Mouse (Mus musculus): Measurements from ENCODE around the gene Bcl7b. TPM values are rescaled to one million over a fixed set of nuclear protein-coding genes. Genes with fewer than 3 reads are reported as not detected.
A peak's percentile ranks its signal among the peaks of the same experiment; 100 is the strongest.

The Bcl7b gene
- 46.8 and 49.6 TPM in 2 replicates for polyA plus RNA-seq (2016; fragmentation: Nextera tagmentation; extraction: Ambion mirVana)

DNA sequence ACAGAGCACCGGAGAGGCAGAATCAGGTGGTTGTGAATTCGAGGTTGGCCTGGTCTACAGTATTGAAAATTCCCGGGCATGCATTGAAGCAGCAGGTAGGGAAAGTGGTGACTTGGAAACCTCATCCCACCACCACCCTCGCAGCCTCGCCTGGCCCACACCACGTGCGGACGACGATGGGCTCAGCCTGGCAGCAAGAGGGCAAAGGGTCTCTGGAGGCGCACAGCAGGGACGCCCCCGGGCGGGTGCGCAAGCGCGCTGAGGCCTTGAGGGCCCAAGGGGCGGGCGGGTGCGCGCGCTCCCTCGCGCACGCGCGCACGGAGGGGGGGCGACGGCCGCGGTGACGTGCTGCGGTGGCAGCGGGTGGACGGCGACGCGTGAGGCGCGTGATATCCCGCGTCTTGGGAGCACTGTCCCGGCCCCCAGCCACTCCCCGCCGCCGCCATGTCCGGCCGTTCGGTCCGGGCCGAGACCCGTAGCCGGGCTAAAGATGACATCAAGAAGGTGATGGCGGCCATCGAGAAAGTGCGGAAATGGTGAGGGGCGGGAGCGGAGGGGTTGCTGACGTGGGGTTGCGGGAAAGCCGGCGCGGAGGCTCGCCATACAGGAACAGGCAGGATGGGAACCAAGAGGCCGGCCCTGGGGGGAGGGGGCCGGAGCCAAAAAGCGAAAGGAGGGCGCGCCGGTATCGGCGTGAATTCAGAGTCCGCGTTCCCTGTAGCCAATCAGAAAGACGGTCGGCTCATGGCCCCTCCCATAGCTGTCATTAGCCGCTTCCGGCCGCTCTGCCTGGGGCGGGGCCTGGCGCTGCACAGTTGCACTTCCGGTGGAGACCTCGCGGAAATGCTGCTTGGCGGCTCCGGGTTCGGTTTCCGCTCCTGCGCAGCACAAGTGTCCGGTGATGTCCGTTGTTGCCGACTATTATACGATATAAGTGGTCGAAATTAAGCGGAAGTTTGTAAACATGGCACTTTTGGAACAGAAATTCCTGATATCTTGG is at the start of gene Bcl7b:
TSS of gene Bcl7b (plus strand) at position 221 of the 1,000 bp plus-strand sequence.
- peak; percentile 98 for ATAC-seq (ENCODE audit: low FRiP score, low read depth)
- peaks cover 11% of the 10 kb centered on the region for H3K4me1 ChIP-seq
- H3K4me2 ChIP-seq (replicated peaks) = peak within 1 kb of the TSS; percentile 94
- H3K9ac ChIP-seq (replicated peaks) = peak within 1 kb of the TSS; percentile 81
- WGBS = 2% methylated on average over 93 of the region's 95 CpGs
- H3K27ac ChIP-seq (replicated peaks) = peak within 1 kb of the TSS; percentile 100
- H3K36me3 ChIP-seq = peaks cover 18% of the 10 kb centered on the region
- H3K4me3 ChIP-seq = peak within 1 kb of the TSS; percentile 75
- no peaks in the 10 kb centered on the region for H3K9me3 ChIP-seq
- H3K27me3 ChIP-seq = no peaks in the 10 kb centered on the region

DNA sequence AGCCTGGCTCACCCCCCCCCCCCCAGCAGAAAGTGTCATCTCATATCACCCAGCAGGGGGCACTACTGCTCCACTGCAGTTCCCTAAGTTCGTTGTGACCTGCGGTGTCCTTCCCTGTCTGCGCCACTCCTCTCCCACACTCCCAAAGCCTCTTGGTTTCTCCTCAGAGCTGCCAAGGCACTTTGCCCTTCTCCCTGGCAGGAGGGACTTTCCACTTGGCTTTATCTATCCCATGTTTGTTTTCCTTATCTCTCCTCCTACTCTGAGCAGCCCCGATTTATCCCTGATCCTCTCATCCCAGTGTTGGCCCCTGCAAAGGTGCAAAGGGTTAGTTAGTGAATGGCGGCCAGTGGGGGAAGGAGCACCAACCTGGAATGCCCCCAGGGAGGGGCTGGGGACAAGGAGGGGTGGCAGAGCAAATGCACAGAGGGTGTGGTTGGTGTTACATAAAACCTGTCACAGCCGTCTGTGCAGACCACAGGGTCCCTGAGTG is 49.4 kb upstream of the Bcl7b start:
- Histone ChIP-seq H3K27ac (replicated peaks) (no peak overlapping the region), H3K9me3 (no peaks in the 10 kb centered on the region), H3K4me3 (no peak overlapping the region), H3K4me2 (replicated peaks) (no peak overlapping the region), H3K9ac (replicated peaks) (no peak overlapping the region), H3K27me3 (peaks cover 17% of the 10 kb centered on the region), H3K4me1 (no peaks in the 10 kb centered on the region), H3K36me3 (no peaks in the 10 kb centered on the region)
- 35% methylated on average over 6 of the region's 6 CpGs for WGBS
- no peak for ATAC-seq (ENCODE audit: low FRiP score, low read depth)

DNA sequence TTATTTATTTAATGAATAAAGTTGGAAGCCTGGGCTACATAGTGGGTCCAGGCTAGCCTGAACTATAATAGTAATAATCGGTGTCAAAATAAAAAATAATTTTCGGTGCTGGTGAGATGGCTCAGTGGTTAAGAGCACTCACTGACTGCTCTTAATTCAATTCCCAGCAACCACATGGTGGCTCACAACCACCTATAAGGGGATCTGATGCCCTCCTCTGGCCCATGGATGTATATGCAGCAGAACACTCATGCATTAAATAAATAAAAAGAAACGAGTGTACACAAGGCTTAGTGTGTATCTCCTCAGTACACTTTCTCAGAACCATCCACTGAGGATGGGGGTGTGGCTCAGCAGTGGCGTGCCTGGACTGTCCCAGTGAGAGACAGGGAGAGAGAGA is 47.3 kb upstream of the Bcl7b start:
- Histone ChIP-seq H3K4me3 (no peak overlapping the region), H3K27me3 (peaks cover 17% of the 10 kb centered on the region), H3K9me3 (no peaks in the 10 kb centered on the region), H3K4me1 (no peaks in the 10 kb centered on the region), H3K9ac (replicated peaks) (no peak overlapping the region), H3K27ac (replicated peaks) (no peak overlapping the region), H3K4me2 (replicated peaks) (no peak overlapping the region), H3K36me3 (no peaks in the 10 kb centered on the region)
- ATAC-seq (ENCODE audit: low FRiP score, low read depth) = no peak
- 70% methylated on average over 4 of the region's 4 CpGs for WGBS

DNA sequence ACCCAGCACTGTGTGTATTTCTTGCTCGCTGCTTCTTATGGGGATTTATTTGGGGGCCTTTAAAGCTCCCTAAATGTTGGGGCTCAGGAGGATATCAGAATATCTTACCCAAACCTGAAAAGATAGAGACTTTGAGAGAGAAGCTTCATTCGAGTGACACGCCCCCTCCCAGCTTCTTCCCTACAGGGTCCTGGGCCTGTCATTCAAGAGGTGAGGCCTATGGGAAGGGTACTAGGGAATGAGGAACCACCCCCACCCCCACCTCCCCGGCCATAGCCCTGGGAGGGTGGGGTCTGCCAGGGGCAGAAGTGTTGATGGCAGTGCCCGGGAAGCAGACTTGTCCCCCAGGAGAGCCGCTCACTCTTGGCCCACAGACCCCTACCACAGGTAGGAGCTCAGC is 42.0 kb upstream of the Bcl7b start:
- no peak overlapping the region for H3K27ac ChIP-seq (replicated peaks)
- ATAC-seq (ENCODE audit: low FRiP score, low read depth) = no peak

DNA sequence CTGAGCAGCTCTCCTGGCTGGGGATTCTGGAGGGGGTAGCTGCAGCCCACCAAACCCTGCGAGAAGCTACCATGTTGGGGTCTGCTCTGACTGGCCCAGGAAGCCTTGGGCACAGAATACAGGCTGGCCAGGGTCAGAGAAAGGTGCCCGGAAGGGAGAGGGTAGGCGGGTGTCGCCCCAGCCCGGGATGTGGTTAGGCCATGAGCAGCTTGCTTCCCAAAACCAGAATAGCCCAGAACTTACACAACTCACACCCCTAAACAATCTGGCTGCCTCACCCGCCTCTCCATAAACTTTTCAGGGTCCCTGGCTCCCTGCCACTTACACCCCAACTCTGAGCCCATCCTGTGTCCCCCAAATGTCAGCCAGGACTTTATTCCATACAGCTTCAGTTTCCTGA is 40.4 kb upstream of the Bcl7b start:
- peaks cover 22% of the 10 kb centered on the region for H3K27me3 ChIP-seq
- H3K4me1 ChIP-seq = no peaks in the 10 kb centered on the region
- WGBS = 83% methylated on average over 6 of the region's 6 CpGs
- H3K4me2 ChIP-seq (replicated peaks) = no peak overlapping the region
- H3K27ac ChIP-seq (replicated peaks) = no peak overlapping the region
- no peak for ATAC-seq (ENCODE audit: low FRiP score, low read depth)
- no peaks in the 10 kb centered on the region for H3K9me3 ChIP-seq
- no peak overlapping the region for H3K4me3 ChIP-seq
- H3K36me3 ChIP-seq = no peaks in the 10 kb centered on the region
- no peak overlapping the region for H3K9ac ChIP-seq (replicated peaks)

More for the DNA sequence above, 42.0 kb upstream of the Bcl7b start:
- Histone ChIP-seq H3K4me3 (no peak overlapping the region), H3K9ac (replicated peaks) (no peak overlapping the region), H3K36me3 (no peaks in the 10 kb centered on the region), H3K9me3 (no peaks in the 10 kb centered on the region), H3K4me1 (no peaks in the 10 kb centered on the region), H3K4me2 (replicated peaks) (no peak overlapping the region), H3K27me3 (peaks cover 22% of the 10 kb centered on the region)
- 58% methylated on average over 6 of the region's 6 CpGs for whole genome bisulfite sequencing

DNA sequence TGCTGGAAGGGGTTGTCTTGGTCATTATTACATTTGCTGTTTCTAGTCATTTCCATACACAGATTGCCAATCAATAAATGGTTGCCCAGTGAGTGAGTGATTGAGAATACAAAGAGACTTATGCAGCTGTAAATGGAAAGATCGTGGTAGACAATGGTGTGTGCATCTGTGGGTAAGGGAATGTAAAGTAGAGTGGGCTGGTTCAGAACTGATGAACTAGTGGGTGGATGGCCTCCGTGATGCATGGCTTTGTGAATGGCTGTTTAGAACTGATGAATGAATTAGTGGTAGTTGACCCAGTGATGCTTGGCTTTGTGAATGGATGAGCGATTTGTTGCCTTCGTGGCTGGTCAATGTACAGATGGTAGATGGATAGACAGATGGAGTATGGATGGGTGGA is 38.3 kb upstream of the Bcl7b start:
- no peaks in the 10 kb centered on the region for H3K36me3 ChIP-seq
- H3K4me1 ChIP-seq = peaks cover 8% of the 10 kb centered on the region; the same call in 1 of the 2 replicates
- no peak overlapping the region for H3K9ac ChIP-seq (replicated peaks)
- H3K9me3 ChIP-seq = no peaks in the 10 kb centered on the region
- no peak overlapping the region for H3K4me2 ChIP-seq (replicated peaks)
- 81% methylated on average over 4 of the region's 4 CpGs for WGBS
- H3K27ac ChIP-seq (replicated peaks) = no peak overlapping the region
- no peak overlapping the region for H3K4me3 ChIP-seq
- peaks cover 43% of the 10 kb centered on the region for H3K27me3 ChIP-seq
- ATAC-seq (ENCODE audit: low FRiP score, low read depth) = no peak

DNA sequence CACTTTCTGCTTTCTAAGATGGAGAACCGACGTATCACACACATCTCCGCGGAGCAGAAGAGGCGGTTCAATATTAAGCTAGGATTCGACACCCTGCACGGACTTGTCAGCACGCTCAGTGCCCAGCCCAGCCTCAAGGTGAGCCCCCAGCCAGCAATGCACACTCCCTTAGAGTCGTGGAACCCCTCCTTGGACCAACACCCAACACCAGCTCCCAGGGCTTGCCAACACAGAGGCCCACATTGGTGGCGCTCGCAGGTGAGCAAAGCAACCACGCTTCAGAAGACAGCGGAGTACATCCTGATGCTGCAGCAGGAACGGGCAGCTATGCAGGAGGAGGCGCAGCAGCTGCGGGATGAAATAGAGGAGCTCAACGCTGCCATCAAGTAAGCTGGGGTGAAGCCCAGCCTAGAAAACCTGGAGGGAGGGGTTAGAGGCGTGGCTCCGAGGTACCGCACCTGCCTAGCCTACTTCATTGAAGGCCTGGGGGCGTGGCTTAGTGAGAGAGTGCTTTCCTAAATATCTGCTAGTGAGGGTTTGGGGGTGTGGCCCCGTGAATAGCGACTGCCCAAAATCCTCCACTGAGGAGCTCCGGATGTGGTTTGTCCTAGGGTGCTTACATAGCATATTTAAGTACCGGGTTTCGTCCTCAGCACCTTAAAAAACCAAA is 34.2 kb upstream of the Bcl7b start:
- 5% methylated on average over 26 of the region's 26 CpGs for WGBS
- ATAC-seq (ENCODE audit: low FRiP score, low read depth) = no peak
- Histone ChIP-seq H3K27me3 (peaks cover 57% of the 10 kb centered on the region), H3K4me3 (0 out of 2 replicates have a peak overlapping the region, but pooled peaks have one; percentile 13), H3K9me3 (no peaks in the 10 kb centered on the region), H3K27ac (replicated peaks) (no peak overlapping the region), H3K9ac (replicated peaks) (no peak overlapping the region), H3K36me3 (no peaks in the 10 kb centered on the region), H3K4me2 (replicated peaks) (peak overlapping the region; percentile 36), H3K4me1 (peaks cover 8% of the 10 kb centered on the region; the same call in 1 of the 2 replicates)

DNA sequence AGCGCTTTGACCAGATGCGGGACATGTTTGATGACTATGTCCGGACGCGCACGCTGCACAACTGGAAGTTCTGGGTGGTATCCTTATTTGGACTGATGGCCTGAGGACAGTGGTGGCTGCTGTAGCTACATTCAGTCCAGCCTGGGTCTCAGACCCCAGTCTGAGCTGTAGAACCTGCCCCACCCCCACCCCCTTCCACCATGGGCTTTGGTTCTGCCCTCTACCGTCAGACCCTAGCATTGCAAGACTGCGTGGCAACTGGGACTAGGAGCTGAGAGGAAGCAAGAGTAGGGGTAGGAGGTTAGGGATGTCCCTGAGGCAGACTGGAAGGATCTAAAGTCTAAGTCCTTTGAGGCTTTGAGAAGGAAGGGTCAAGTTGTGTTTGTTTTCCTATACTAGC is 33.5 kb upstream of the Bcl7b start:
- Histone ChIP-seq H3K4me2 (replicated peaks) (peak overlapping the region; percentile 36), H3K27me3 (peaks cover 57% of the 10 kb centered on the region), H3K4me1 (peaks cover 8% of the 10 kb centered on the region; the same call in 1 of the 2 replicates), H3K27ac (replicated peaks) (no peak overlapping the region), H3K4me3 (0 out of 2 replicates have a peak overlapping the region, but pooled peaks have one; percentile 13), H3K36me3 (no peaks in the 10 kb centered on the region), H3K9me3 (no peaks in the 10 kb centered on the region), H3K9ac (replicated peaks) (no peak overlapping the region)
- 4% methylated on average over 8 of the region's 8 CpGs for WGBS
- ATAC-seq (ENCODE audit: low FRiP score, low read depth) = no peak

DNA sequence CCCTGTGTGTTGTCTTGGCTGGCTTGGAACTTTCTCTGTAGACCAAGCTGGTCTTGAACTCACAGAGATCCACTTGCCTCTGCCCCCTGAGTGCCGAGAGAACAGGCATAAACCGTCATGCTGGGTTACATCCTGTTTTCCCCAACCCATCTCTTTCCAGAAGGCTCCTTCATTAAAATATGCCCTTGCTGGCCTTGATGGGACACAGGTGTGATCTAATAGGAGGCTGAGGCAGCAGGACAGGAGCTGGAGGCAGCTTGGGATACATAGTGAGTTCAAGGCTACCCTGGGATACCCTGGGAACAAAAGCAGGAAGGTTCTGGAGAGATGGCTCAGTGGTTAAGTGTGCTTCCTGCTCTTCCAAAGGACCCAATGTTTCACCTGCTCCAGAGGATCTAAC is 28.2 kb upstream of the Bcl7b start:
- H3K4me1 ChIP-seq = no peaks in the 10 kb centered on the region
- WGBS = 70% methylated on average over 2 of the region's 2 CpGs

DNA sequence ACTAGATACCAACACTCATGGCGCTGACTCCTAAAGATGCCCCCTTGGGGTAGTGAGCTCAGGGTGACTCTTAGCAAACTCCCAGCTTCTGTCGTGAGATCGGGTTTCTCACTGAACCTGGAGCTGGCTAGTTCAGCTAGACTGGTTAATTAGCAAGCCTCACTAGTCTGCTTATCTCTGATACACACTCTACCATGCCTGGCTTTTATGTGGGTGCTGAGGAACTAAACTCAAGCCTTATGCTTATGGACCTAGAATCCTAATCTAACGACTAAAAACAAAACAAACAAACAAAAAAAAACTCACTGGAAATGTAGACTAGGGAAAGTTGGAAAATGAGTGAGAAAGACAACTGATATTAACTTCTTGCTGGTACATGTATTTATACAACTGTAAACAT is 23.6 kb upstream of the Bcl7b start:
- H3K4me2 ChIP-seq (replicated peaks) = no peak overlapping the region
- no peak for ATAC-seq (ENCODE audit: low FRiP score, low read depth)
- H3K36me3 ChIP-seq = no peaks in the 10 kb centered on the region
- H3K27ac ChIP-seq (replicated peaks) = no peak overlapping the region
- no peaks in the 10 kb centered on the region for H3K9me3 ChIP-seq
- H3K4me1 ChIP-seq = peaks cover 10% of the 10 kb centered on the region; the same call in 1 of the 2 replicates
- no peak overlapping the region for H3K4me3 ChIP-seq
- 63% methylated on average over 4 of the region's 4 CpGs for WGBS
- no peak overlapping the region for H3K9ac ChIP-seq (replicated peaks)
- H3K27me3 ChIP-seq = 0 out of 2 replicates have a peak, but pooled peaks cover 4% of the 10 kb centered on the region

More for the DNA sequence above, 28.2 kb upstream of the Bcl7b start:
- ATAC-seq (ENCODE audit: low FRiP score, low read depth) = no peak
- H3K9ac ChIP-seq (replicated peaks) = no peak overlapping the region
- no peak overlapping the region for H3K4me3 ChIP-seq
- no peak overlapping the region for H3K4me2 ChIP-seq (replicated peaks)
- H3K27me3 ChIP-seq = peaks cover 17% of the 10 kb centered on the region
- no peak overlapping the region for H3K27ac ChIP-seq (replicated peaks)
- H3K36me3 ChIP-seq = no peaks in the 10 kb centered on the region
- H3K9me3 ChIP-seq = no peaks in the 10 kb centered on the region

DNA sequence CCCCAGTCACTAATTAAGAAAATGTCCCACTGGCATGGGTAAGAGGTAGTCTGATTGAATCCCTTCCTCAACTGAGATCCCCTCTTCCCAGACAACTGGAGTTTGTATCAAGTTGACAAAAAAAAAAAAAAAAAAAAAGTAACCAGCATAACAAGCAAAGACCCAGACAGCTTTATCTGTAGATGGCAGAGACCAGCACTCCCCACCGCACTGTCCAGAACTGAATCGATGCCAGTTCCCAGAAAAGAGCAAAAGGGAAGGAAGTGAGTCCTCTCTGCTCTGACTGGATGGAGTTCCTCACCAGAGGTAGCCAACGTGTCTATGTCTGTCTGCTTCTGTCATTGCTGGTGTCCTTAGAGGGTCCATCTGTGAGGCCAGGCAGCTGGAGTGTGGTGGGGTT is 22.6 kb upstream of the Bcl7b start:
- H3K4me1 ChIP-seq = peaks cover 16% of the 10 kb centered on the region; the same call in 1 of the 2 replicates
- H3K4me3 ChIP-seq = no peak overlapping the region
- H3K27me3 ChIP-seq = 0 out of 2 replicates have a peak, but pooled peaks cover 4% of the 10 kb centered on the region
- ATAC-seq (ENCODE audit: low FRiP score, low read depth) = no peak
- H3K4me2 ChIP-seq (replicated peaks) = no peak overlapping the region
- no peaks in the 10 kb centered on the region for H3K9me3 ChIP-seq
- H3K9ac ChIP-seq (replicated peaks) = no peak overlapping the region
- no peak overlapping the region for H3K27ac ChIP-seq (replicated peaks)
- H3K36me3 ChIP-seq = no peaks in the 10 kb centered on the region
- 89% methylated on average over 3 of the region's 3 CpGs for WGBS

DNA sequence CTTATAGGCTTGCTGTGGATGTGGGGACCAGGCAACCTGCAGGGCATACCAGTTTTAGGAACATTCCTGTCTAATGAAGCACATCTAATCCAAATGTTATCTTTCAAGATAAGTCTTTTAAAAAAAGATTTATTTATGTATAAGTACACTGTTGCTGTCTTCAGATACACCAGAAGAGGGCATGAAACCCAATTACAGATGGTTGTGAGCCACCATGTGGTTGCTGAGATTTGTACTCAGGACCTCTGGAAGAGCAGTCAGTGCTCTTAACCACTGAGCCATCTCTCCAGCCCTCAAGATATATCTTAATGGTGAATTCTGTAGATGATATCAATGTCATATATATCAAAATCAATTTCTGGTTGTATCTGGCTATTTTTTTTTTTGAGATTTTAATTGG is 22.1 kb upstream of the Bcl7b start:
- ATAC-seq (ENCODE audit: low FRiP score, low read depth) = no peak
- Histone ChIP-seq H3K36me3 (no peaks in the 10 kb centered on the region), H3K4me3 (no peak overlapping the region), H3K4me1 (peaks cover 16% of the 10 kb centered on the region; the same call in 1 of the 2 replicates), H3K9ac (replicated peaks) (no peak overlapping the region), H3K27me3 (0 out of 2 replicates have a peak, but pooled peaks cover 3% of the 10 kb centered on the region), H3K4me2 (replicated peaks) (no peak overlapping the region), H3K9me3 (no peaks in the 10 kb centered on the region), H3K27ac (replicated peaks) (no peak overlapping the region)

Measured in midbrain, embryonic 12.5 days (tissue).